Mouse (Mus musculus): ENCODE measurements around the gene Vwa8.

- TF ChIP-seq ZC3H11A (IDR thresholded peaks at IDR 0.05; ENCODE audit: borderline replicate concordance, low read depth, low read length) (no peak), ZNF384 (IDR thresholded peaks at IDR 0.05; ENCODE audit: low read depth, low read length) (no peak), MAFK (IDR thresholded peaks at IDR 0.05; ENCODE audit: insufficient read depth, low read depth, low read length) (no peak), CHD2 (IDR thresholded peaks at IDR 0.05; ENCODE audit: low read depth, low read length) (no peak)
These were observed 181.9 kb downstream of the Vwa8 start for GRCm38 (mm10) chr14:79030715-79031114.

Measured in ES-E14 (cell line).